Mouse (Mus musculus): ENCODE measurements at regions not wholly inside any gene's neighbourhood (a gene's known extent, or its start where the extent isn't known, plus 50 kb on each side); places are given as distances from the start of the nearest gene placed in this dataset.

DNA sequence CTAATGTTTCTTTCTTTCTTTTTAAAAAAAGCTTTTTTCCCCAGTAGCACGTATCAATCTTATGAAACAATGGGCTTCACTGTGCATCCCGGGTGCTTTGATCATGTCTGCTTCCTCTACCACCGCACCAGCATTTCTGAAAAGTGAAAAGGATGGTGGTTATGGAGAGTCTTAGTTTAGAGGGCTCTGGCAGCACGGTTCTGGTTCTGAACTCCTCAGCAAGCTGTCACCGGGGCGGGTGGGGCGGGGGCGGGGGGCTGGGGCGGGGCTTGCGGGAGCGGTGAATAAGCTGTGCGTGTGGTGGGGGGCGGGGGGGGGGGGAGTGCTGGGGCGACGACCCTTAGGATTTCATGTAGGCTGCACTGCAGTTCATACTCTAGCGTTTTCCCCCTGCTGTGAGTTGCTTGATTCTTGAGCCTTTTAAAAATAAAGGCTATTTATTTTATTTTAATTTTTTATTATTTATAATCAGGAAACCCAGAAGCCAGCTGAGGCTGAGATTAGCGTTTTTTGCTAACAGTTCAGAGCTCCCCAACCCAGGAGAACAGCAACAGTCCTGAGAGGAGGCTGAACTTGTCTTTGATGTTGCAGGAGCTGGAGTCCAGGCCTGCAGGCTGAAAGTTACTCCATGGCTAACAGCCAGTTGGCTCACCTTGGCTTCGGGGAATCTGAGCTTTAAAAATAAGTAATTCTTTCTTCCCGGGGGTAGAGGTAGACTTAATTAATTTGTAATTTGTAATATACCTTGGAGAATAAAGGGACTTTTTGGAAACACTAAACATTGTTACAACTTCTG lies 59.2 kb upstream of the Tut7 start:
- in situ Hi-C loops (cut with MboI, MseI): no loop called here

DNA sequence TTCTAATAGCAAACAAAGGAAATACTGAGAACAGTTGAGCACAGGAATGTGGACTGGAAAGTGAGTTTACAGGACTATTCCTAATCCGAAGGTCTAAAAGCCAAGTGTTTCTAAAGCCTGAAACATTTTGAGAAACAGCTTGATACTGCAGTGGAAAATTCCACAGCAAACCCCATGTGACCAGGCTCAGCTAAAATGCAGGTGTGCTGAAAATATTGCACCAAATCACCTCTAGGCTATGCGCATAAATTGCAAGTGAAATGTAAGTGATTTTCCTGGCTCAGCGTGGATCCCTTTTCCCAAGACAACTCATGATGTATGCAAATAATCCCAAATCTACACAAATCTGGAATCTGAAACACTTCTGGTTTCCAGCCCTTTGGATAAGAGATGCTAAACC lies 57.1 kb upstream of the Tut7 start:
- in situ Hi-C loops (cut with MboI, MseI): no loop called here

DNA sequence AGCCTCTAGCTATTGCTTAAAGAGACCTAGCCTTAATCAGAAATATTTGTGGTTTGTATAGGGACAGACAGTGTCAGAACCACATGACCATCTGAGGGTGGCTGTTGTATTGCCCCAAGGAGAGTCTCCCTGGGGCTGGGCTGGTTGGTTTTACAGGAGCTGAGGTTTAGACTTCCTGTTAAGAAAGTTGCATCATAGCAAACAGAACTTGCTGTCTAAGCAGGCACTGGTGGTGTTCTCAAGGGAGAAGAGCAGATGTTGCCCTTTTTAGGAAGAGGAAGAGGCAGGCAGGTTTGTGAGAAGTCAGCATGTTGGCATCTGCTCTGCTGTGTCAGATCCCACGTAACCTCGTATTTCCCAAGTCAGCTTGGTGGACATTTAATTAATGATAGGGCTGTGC lies 52.7 kb upstream of the Tut7 start:
- in situ Hi-C loops (cut with MboI, MseI): no loop called here

DNA sequence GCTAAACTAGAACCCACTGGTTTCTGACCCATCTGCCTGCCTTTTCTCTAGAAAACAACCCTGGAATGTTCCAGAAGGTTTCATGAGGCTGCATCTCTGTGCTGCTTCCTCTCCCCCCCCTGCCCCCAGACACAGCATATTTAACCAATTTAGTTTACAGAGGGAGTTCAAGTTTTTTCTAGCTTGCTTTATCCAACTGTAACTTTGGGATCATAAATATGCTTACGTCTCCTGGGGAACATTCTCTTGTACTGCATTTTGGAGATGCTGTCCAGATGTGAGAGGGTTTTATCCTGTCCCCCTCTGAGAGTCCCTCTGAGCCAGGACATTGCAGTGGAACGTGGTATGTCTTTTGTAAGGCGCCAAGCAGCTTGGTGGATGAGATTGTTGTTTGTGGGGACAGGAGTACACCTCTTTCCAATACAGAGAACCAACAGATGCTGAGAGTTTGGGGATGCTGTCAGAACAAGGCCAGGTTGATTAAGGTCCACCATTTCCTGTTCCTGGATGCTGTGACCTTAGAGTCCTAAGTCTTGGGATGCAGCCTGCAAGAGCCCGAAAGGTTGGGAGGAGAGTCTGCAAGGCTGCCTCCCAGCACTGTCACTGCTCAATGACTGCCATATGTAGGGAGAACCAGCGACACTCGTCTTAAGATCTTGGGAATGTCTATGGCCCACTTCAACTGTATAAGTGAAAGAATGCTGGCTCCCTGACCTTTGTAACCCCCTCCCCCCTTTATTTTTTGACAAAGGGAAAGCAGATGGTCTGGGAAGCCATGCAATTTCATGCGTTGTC lies 51.4 kb upstream of the Tut7 start:
- in situ Hi-C loops (cut with MboI, MseI): no loop called here

Data from regulatory T cell (primary cell).